Mouse (Mus musculus) small intestine, adult 10 weeks (tissue): ENCODE data around the gene Gstm2. TPM values are rescaled to one million over a fixed set of nuclear protein-coding genes. Genes with fewer than 3 reads are reported as not detected.

ENCODE experiments used
- polyA plus RNA-seq: library from polyadenylated mRNA; stranded (reverse); fragments of 350-450 nt; fragmentation: Illumina TruSeq; extraction: RNeasy Lipid Tissue Mini Kit (QIAGEN cat#74804); gene quantifications from one replicate; pipeline ENCODE4 v1.2.3, GENCODE M21; 2014; ENCODE audit warnings: low replicate concordance

Gstm2 gene
- 49.4 TPM for polyA plus RNA-seq

DNA sequence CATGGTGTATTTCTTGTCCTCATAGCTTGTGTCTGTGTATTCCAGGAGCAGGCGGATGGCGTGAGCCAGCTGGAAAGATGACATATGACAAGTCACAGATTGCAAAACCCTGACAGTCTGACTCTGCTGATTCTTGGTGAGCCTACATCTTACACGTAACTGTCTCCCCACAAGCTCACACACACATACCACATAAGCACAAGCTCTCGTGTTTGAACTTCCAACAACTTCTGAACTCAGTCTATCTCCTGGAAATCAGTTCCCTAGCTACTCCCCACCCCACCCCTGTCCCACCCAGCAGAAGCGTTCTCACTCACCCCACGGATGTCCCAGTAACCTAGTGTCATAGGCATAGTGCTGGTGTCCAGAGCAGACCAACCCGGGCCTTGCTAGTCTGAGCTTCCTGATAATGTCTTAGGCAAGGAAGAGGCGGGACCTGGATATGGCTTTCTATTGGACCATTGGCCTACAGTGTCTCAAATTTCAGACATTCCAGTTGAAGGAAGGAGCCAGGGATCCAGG is at the start of gene Gstm2:
TSS of gene Gstm2 (minus strand) at position 413 of the 522 bp plus-strand sequence.

DNA sequence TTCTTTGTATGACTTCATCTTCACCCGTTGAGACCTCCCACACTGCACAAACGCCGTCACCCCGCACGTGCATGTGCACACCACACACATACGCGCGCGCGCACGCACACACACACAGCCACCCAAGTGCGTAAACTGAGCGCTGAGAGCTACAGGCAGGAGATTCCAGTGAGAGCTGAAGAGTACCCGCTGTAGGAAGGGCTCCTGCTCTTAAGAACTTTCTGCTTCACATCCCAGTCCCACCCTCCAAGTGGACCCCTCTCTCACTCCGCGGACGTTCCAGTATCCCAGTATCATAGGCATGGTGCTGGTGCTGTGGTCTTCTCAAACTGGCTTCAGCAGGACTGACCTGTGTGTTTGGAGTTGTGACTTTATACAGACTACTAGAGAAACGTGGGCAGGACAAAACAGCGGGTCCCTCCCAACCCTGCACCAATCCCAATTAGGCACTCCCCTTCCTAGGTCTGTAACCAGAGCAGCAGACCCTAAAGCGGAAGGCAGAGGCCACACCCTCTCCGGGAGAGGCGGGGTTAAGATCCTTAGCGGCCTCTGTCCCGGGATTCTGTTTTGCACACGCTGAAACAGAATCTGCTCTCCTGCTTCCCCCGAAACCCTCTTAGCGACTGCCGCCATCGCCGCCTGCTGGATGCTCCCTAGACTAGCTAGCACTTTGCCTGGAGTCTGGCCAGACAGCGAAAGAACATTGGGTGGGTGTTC is 31.4 kb upstream of the Gstm2 start, which contains the start of gene Gstm1:
TSS of gene Gstm1 (minus strand) at position 501 of the 717 bp plus-strand sequence.

DNA sequence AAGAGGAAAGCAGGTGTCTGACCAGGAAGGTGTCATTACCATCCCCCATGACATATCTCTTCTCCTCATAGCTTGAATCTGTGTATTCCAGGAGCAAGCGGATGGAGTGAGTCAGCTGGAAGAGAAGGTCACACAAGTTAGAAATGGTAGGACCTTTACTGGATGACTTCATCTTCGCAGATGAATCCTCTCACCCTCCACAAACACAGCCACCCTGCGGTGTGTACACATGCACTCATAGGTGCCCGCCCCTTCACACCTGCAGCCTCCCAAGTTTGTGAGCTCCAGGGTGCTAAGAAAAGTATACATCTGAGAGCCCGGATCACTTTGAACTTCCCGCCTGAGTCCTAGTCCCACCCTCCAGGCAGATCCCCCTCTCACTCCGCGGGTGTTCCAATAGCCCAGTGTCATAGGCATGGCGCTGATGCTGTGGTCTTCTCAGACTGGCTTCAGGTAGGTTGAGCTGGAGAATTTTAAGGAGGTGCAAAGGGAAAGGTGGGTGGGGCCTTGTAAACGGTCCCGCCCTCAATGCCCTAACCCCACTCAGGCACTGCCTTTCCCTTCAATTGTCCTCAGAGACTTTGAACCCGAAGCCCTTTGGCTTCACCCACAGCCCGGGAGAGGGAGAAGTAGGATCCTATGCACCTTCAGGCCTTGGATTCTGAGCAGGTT is 17.4 kb downstream of the Gstm2 start, which contains the start of gene Gstm3:
TSS of gene Gstm3 (minus strand) at position 560 of the 672 bp plus-strand sequence.

DNA sequence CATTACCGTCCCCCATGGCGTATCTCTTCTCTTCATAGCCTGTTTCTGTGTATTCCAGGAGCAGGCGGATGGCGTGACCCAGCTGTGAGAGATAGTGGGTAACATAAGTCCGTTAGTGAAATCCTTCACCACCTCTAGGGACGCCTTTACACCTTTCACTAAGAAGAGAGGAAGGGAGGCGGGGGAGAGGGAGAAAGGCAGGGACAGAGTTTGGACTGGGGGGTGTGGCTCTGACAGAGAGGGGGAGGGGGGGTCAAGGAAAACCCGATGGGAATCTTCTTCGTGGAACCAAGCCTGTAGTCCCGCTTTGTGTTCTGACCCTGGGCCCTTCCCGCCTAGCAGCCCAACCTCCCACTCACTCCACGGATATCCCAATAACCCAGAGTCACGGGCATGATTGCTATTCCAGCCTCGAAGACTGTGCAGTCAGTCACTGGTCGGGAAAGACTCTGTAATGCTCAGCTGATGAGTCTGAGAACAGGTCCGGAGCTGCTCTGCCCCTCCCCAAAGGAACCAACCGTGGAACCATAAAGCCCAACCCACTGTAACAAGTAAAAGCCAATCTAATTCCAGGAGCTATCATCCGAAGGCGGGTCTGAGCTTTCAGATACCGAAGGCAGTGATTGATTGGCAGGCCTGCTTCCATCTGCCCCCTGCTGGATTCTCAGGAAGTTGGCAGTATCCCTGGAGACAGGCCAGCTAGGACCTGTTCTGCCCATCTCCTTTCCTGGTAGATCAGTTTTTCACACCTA is 42.8 kb downstream of the Gstm2 start, which contains the start of gene Gstm6:
TSS of gene Gstm6 (minus strand) at position 511 of the 752 bp plus-strand sequence.

Other genes with a start within 250 kb of the Gstm2 start
- gene Csf1, start 226.0 kb downstream of the Gstm2 start, polyA plus RNA-seq: 7.1 TPM
- gene Eps8l3, start 109.2 kb downstream of the Gstm2 start, polyA plus RNA-seq: 73.5 TPM
- gene Gstm5, start 90.6 kb downstream of the Gstm2 start, polyA plus RNA-seq: 24.6 TPM
- gene Gstm7, start 54.6 kb downstream of the Gstm2 start, polyA plus RNA-seq: 6.3 TPM
- 87.2 TPM for gene Gstm6, start 42.7 kb downstream of the Gstm2 start, polyA plus RNA-seq
- 182 TPM for gene Gstm3, start 17.2 kb downstream of the Gstm2 start, polyA plus RNA-seq
- 30.0 TPM for gene Gstm1, start 31.5 kb upstream of the Gstm2 start, polyA plus RNA-seq
- 8.7 TPM for gene Gstm4, start 58.4 kb upstream of the Gstm2 start, polyA plus RNA-seq
- 4.9 TPM for gene Ampd2, start 100.2 kb upstream of the Gstm2 start, polyA plus RNA-seq
- 1.3 TPM for gene Gnat2, start 106.3 kb upstream of the Gstm2 start, polyA plus RNA-seq
- 363 TPM for gene Gnai3, start 159.7 kb upstream of the Gstm2 start, polyA plus RNA-seq
- not detected for gene Gpr61, start 168.4 kb upstream of the Gstm2 start, polyA plus RNA-seq
- 4.0 TPM for gene Amigo1, start 199.9 kb upstream of the Gstm2 start, polyA plus RNA-seq
- gene Cyb561d1, start 214.8 kb upstream of the Gstm2 start, polyA plus RNA-seq: 7.5 TPM
- gene Atxn7l2, start 224.5 kb upstream of the Gstm2 start, polyA plus RNA-seq: 2.3 TPM
- gene Sypl2, start 240.2 kb upstream of the Gstm2 start, polyA plus RNA-seq: 3.5 TPM